Mouse (Mus musculus) heart, embryonic 13.5 days (tissue): ENCODE results near the gene Vdac1. TPM values are rescaled to one million over a fixed set of nuclear protein-coding genes. Genes with fewer than 3 reads are reported as not detected.

ENCODE experiments used
- ATAC-seq: fragments of 200-750 bp; cut with Nextera tagmentation; 2 replicates; pipeline ENCODE4 v1.8.0; 2017; ENCODE audit warnings: moderate TSS enrichment; ENCODE audit not compliant: insufficient number of reproducible peaks, low FRiP score, low TSS enrichment; ENCODE audit errors: extremely low read depth
- H3K27ac ChIP-seq: fragments of 300-500 bp; sonication (generic); replicated peaks from 2 replicates; pipeline ENCODE4 v1.5.1; 2015; ENCODE audit warnings: moderate library complexity, mild to moderate bottlenecking, inconsistent platforms
- H3K27me3 ChIP-seq: fragments of 300-500 bp; sonication (generic); replicated peaks from 2 replicates; pipeline ENCODE4 v1.6.1; 2015; ENCODE audit warnings: mild to moderate bottlenecking, inconsistent platforms
- H3K36me3 ChIP-seq: fragments of 300-500 bp; sonication (generic); 2 replicates; pipeline ENCODE4 v1.6.1; 2015; ENCODE audit warnings: mild to moderate bottlenecking, inconsistent platforms
- H3K4me1 ChIP-seq: fragments of 300-500 bp; sonication (generic); 2 replicates; pipeline ENCODE4 v1.6.1; 2015; ENCODE audit warnings: inconsistent platforms
- H3K4me2 ChIP-seq: fragments of 300-500 bp; sonication (generic); 2 replicates; pipeline ENCODE4 v1.6.1; 2015; ENCODE audit warnings: inconsistent platforms, mild to moderate bottlenecking, moderate library complexity
- H3K4me3 ChIP-seq: fragments of 300-500 bp; sonication (generic); 2 replicates; pipeline ENCODE4 v1.5.1; 2015; ENCODE audit warnings: moderate library complexity, mild to moderate bottlenecking, inconsistent platforms
- H3K9ac ChIP-seq: fragments of 300-500 bp; sonication (generic); 2 replicates; pipeline ENCODE4 v1.6.1; 2015; ENCODE audit warnings: inconsistent platforms, mild to moderate bottlenecking, moderate library complexity
- H3K9me3 ChIP-seq: fragments of 300-500 bp; sonication (generic); 2 replicates; pipeline ENCODE4 v1.6.1; 2016; ENCODE audit warnings: inconsistent platforms
- WGBS: fragments of 180-500 bp; shearing (Covaris S2); methylation state at CpG from one replicate; pipeline ENCODE4 v1.1.7; 2015; ENCODE audit warnings: mixed read lengths; 5-methylcytosine and 5-hydroxymethylcytosine counted together
- polyA plus RNA-seq: library from polyadenylated mRNA; unstranded; fragments of >200 nt; fragmentation: Nextera tagmentation; extraction: Ambion mirVana; gene quantifications from 2 replicates; pipeline ENCODE4 v1.2.1, GENCODE M21; 2015

Vdac1 gene
- polyA plus RNA-seq, 1 experiment from 2014 or later, result 414 TPM

GRCm38 (mm10) chr11:52359686-52360470 lies 782 bp upstream of the Vdac1 start:
- Histone ChIP-seq H3K9ac (peak overlapping the region; percentile 100), H3K4me3 (peak overlapping the region; percentile 99), H3K27ac (peak overlapping the region; percentile 99), H3K27me3 (no peaks in the 10 kb centered on the region), H3K4me1 (peaks cover 44% of the 10 kb centered on the region), H3K36me3 (no peaks in the 10 kb centered on the region), H3K4me2 (peak overlapping the region; percentile 71), H3K9me3 (0 out of 2 replicates have a peak, but pooled peaks cover 3% of the 10 kb centered on the region)
- 13% methylated on average over 22 of the region's 22 CpGs for WGBS
- ATAC-seq, result no peak

GRCm38 (mm10) chr11:52361287-52361921 lies 744 bp downstream of the Vdac1 start:
- under 1% methylated on average over 47 of the region's 47 CpGs for WGBS
- peaks cover 59% of the 10 kb centered on the region for H3K4me1 ChIP-seq

GRCm38 (mm10) chr11:52364376-52364775 lies 3.7 kb downstream of the Vdac1 start:
- Histone ChIP-seq H3K27me3 (no peaks in the 10 kb centered on the region), H3K4me2 (peak overlapping the region; percentile 71), H3K9me3 (no peaks in the 10 kb centered on the region), H3K4me1 (peaks cover 80% of the 10 kb centered on the region), H3K27ac (peak overlapping the region; percentile 95), H3K36me3 (peaks cover 8% of the 10 kb centered on the region; the same call in 1 of the 2 replicates), H3K4me3 (peak overlapping the region; percentile 30; the same call in 1 of the 2 replicates), H3K9ac (peak overlapping the region; percentile 77)
- 70% methylated on average over 2 of the region's 2 CpGs for WGBS
- ATAC-seq, result no peak

More at GRCm38 (mm10) chr11:52361287-52361921, 744 bp downstream of the Vdac1 start:
- ATAC-seq, result peak; percentile 25; the same call in 1 of the 2 replicates
- peak overlapping the region; percentile 100 for H3K9ac ChIP-seq
- no peaks in the 10 kb centered on the region for H3K36me3 ChIP-seq
- peak overlapping the region; percentile 71 for H3K4me2 ChIP-seq
- H3K27me3 ChIP-seq, result no peaks in the 10 kb centered on the region
- peak overlapping the region; percentile 99 for H3K27ac ChIP-seq
- H3K9me3 ChIP-seq, result no peaks in the 10 kb centered on the region
- peak overlapping the region; percentile 99 for H3K4me3 ChIP-seq

GRCm38 (mm10) chr11:52365143-52365542 lies 4.5 kb downstream of the Vdac1 start:
- no peaks in the 10 kb centered on the region for H3K9me3 ChIP-seq
- peak overlapping the region; percentile 30 for H3K4me3 ChIP-seq
- ATAC-seq, result no peak
- H3K9ac ChIP-seq, result peak overlapping the region; percentile 77
- H3K27me3 ChIP-seq, result no peaks in the 10 kb centered on the region
- peak overlapping the region; percentile 71 for H3K4me2 ChIP-seq
- peak overlapping the region; percentile 95 for H3K27ac ChIP-seq
- WGBS, result 30% methylated on average over 1 of the region's 1 CpGs
- H3K4me1 ChIP-seq, result peaks cover 78% of the 10 kb centered on the region
- H3K36me3 ChIP-seq, result peaks cover 8% of the 10 kb centered on the region; the same call in 1 of the 2 replicates

GRCm38 (mm10) chr11:52366358-52366757 lies 5.7 kb downstream of the Vdac1 start:
- Histone ChIP-seq H3K4me2 (peak overlapping the region; percentile 6; the same call in 1 of the 2 replicates), H3K9ac (peak overlapping the region; percentile 50), H3K9me3 (no peaks in the 10 kb centered on the region), H3K4me3 (no peak overlapping the region), H3K27me3 (no peaks in the 10 kb centered on the region), H3K27ac (no peak overlapping the region), H3K4me1 (peaks cover 90% of the 10 kb centered on the region), H3K36me3 (peaks cover 8% of the 10 kb centered on the region; the same call in 1 of the 2 replicates)
- 62% methylated on average over 5 of the region's 5 CpGs for WGBS
- no peak for ATAC-seq

GRCm38 (mm10) chr11:52368176-52368985 lies 7.7 kb downstream of the Vdac1 start:
- WGBS, result 61% methylated on average over 10 of the region's 10 CpGs
- Histone ChIP-seq H3K27ac (peak overlapping the region; percentile 39; the same call in 1 of the 2 replicates), H3K9me3 (no peaks in the 10 kb centered on the region)

GRCm38 (mm10) chr11:52369252-52370134 lies 8.8 kb downstream of the Vdac1 start:
- 86% methylated on average over 9 of the region's 9 CpGs for WGBS
- no peaks in the 10 kb centered on the region for H3K27me3 ChIP-seq
- no peak overlapping the region for H3K9ac ChIP-seq
- H3K4me3 ChIP-seq, result no peak overlapping the region
- H3K9me3 ChIP-seq, result no peaks in the 10 kb centered on the region
- no peak overlapping the region for H3K4me2 ChIP-seq
- peaks cover 76% of the 10 kb centered on the region for H3K4me1 ChIP-seq
- H3K36me3 ChIP-seq, result peaks cover 16% of the 10 kb centered on the region
- H3K27ac ChIP-seq, result peak overlapping the region; percentile 89
- no peak for ATAC-seq

More at GRCm38 (mm10) chr11:52368176-52368985, 7.7 kb downstream of the Vdac1 start:
- H3K27me3 ChIP-seq, result no peaks in the 10 kb centered on the region
- no peak for ATAC-seq
- H3K4me2 ChIP-seq, result no peak overlapping the region
- H3K4me1 ChIP-seq, result peaks cover 78% of the 10 kb centered on the region
- H3K36me3 ChIP-seq, result peaks cover 8% of the 10 kb centered on the region; the same call in 1 of the 2 replicates
- no peak overlapping the region for H3K9ac ChIP-seq
- H3K4me3 ChIP-seq, result no peak overlapping the region

GRCm38 (mm10) chr11:52370135-52370452 lies 9.4 kb downstream of the Vdac1 start:
- peak overlapping the region; percentile 89 for H3K27ac ChIP-seq
- H3K4me2 ChIP-seq, result no peak overlapping the region
- H3K4me1 ChIP-seq, result peaks cover 73% of the 10 kb centered on the region
- no peaks in the 10 kb centered on the region for H3K9me3 ChIP-seq
- no peak overlapping the region for H3K9ac ChIP-seq
- H3K4me3 ChIP-seq, result no peak overlapping the region
- H3K27me3 ChIP-seq, result no peaks in the 10 kb centered on the region
- H3K36me3 ChIP-seq, result peaks cover 22% of the 10 kb centered on the region
- WGBS, result 93% methylated on average over 2 of the region's 2 CpGs
- ATAC-seq, result no peak

- WGBS, result 18% methylated on average over 2 of the region's 2 CpGs
- Histone ChIP-seq H3K4me3 (no peak overlapping the region), H3K27ac (peak overlapping the region; percentile 89), H3K4me2 (peak overlapping the region; percentile 31), H3K4me1 (peaks cover 69% of the 10 kb centered on the region), H3K9me3 (no peaks in the 10 kb centered on the region), H3K9ac (peak overlapping the region; percentile 47; the same call in 1 of the 2 replicates), H3K36me3 (peaks cover 27% of the 10 kb centered on the region), H3K27me3 (no peaks in the 10 kb centered on the region)
- no peak; the same call in 1 of the 2 replicates for ATAC-seq
Observed at GRCm38 (mm10) chr11:52370538-52370937, 9.9 kb downstream of the Vdac1 start.

GRCm38 (mm10) chr11:52373841-52374240 lies 13.2 kb downstream of the Vdac1 start:
- no peak for ATAC-seq
- Histone ChIP-seq H3K4me2 (no peak overlapping the region), H3K27me3 (no peaks in the 10 kb centered on the region), H3K36me3 (peaks cover 54% of the 10 kb centered on the region), H3K4me1 (peaks cover 46% of the 10 kb centered on the region), H3K4me3 (no peak overlapping the region), H3K9ac (no peak overlapping the region), H3K27ac (no peak overlapping the region), H3K9me3 (no peaks in the 10 kb centered on the region)
- WGBS, result 84% methylated on average over 7 of the region's 7 CpGs
